Mouse (Mus musculus): ENCODE data around the gene Trim28. TPM values are rescaled to one million over a fixed set of nuclear protein-coding genes. Genes with fewer than 3 reads are reported as not detected.

The Trim28 gene
- total and polyA plus RNA-seq, 2 experiments from 2014 or later = 69.9 to 309 TPM

DNA sequence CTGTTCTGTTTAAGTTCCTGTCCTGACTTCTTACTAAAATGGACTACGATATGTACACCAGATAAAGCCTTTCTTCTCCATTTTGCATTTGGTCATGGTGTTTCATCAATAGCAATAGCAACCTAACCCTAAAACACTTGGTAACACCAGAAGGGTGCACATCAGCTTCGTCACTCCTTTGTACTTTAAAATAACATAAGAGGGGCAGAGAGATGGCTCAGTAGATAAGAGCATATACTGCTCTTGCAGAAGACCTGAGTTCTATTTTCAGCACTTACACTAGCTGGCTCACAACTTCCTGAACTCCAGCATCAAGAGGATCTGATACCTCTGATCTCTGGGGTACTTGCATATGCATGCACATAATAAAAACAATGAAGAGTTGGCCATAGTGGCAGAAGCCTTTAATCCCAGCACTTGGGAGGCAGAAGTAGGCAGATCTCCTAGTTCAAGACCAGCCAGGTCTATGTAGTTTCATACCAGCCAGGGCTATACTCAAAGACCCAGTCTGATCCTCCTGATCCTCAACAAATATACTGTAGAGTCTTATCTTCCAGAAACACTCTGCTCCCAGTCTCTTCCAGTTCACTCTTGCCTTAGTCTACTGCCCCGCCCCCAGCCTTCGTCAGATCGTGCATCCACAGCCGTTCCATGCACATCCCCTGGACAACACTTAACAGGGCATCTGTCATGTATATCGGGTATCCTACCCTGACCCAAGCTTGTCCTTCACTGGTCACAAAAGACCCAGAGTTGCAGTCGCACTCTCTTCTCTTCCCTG lies 11.3 kb upstream of the Trim28 start:
- no peak overlapping the region for H3K4me3 ChIP-seq (ENCODE audit: low read depth, low read length)
- H3K4me2 ChIP-seq (ENCODE audit: low read depth, low read length) = no peak overlapping the region
- WGBS = 73% methylated on average over 8 of the region's 8 CpGs
- ATAC-seq (ENCODE audit: insufficient read depth, low read depth) (no peak), DNase-seq (ENCODE audit: low spot score) (no peak)
- no peaks in the 10 kb centered on the region for H3K9me3 ChIP-seq (replicated peaks; ENCODE audit: control insufficient read depth, low read length)
- TF ChIP-seq EP300 (IDR thresholded peaks at IDR 0.05; ENCODE audit: low read depth) = no peak
- TF ChIP-seq CTCF (IDR thresholded peaks at IDR 0.05; ENCODE audit: low read depth) = no peak
- H3K27ac ChIP-seq (ENCODE audit: low read depth) = no peak overlapping the region
- H3K36me3 ChIP-seq (replicated peaks; ENCODE audit: control insufficient read depth, insufficient read depth, low read length) = no peaks in the 10 kb centered on the region
- no peaks in the 10 kb centered on the region for H3K4me1 ChIP-seq (ENCODE audit: control insufficient read depth, insufficient read depth)
- no peaks in the 10 kb centered on the region for H3K27me3 ChIP-seq (ENCODE audit: control insufficient read depth, insufficient read depth, low read length)
- no peak overlapping the region for H3K9ac ChIP-seq (replicated peaks; ENCODE audit: low read depth, low read length)

DNA sequence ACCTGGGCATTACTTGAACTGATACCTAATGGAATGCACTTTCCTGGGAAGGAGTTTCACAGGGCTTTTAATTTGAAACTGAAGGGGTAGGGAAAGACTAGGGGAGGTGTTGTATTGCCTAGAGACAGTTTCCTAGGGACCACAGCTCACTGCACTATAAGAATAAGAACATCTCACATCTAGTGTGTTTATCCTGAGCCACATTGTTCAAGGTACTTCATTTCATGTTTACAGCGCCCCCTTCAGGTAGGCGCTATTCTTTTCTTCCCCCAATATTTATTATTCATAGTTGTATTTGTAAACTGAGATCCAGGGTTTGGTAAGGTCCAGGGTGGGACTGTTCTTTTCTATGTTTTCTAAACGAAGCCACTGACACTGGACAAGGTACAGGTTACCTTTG lies 6.7 kb upstream of the Trim28 start:
- Histone ChIP-seq H3K9ac (replicated peaks; ENCODE audit: low read depth, low read length) (no peak overlapping the region), H3K4me2 (ENCODE audit: low read depth, low read length) (no peak overlapping the region), H3K9me3 (replicated peaks; ENCODE audit: control insufficient read depth, low read length) (no peaks in the 10 kb centered on the region), H3K27me3 (ENCODE audit: control insufficient read depth, insufficient read depth, low read length) (no peaks in the 10 kb centered on the region), H3K4me3 (ENCODE audit: low read depth, low read length) (no peak overlapping the region), H3K36me3 (replicated peaks; ENCODE audit: control insufficient read depth, insufficient read depth, low read length) (no peaks in the 10 kb centered on the region), H3K4me1 (ENCODE audit: control insufficient read depth, insufficient read depth) (no peaks in the 10 kb centered on the region), H3K27ac (ENCODE audit: low read depth) (no peak overlapping the region)
- no peak for TF ChIP-seq EP300 (IDR thresholded peaks at IDR 0.05; ENCODE audit: low read depth)
- TF ChIP-seq CTCF (IDR thresholded peaks at IDR 0.05; ENCODE audit: low read depth) = peak; percentile 34
- DNase-seq (ENCODE audit: low spot score) = no peak
- WGBS = 5% methylated on average over 3 of the region's 3 CpGs
- no peak for ATAC-seq (ENCODE audit: insufficient read depth, low read depth)

DNA sequence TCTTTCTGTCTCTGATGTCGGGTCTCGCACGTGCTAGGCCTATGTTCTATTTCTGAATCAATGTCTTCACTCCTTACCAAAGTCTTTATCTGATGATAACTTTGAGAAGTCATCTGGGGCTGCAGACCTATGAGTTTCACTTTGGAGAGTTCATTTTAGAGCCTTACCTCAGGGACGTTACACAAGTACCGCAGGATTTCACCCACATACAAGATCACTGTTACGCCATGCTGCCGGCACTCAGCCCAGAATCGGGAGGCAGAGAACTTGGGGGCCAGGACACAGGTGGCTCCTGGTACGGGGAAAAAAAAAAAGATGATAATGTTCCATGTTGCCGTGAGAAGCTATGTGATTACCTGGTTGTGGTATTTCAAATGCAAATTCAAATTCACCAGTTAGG lies 5.8 kb upstream of the Trim28 start:
- DNase-seq (ENCODE audit: low spot score) (no peak), ATAC-seq (ENCODE audit: insufficient read depth, low read depth) (no peak)
- no peaks in the 10 kb centered on the region for H3K4me1 ChIP-seq (ENCODE audit: control insufficient read depth, insufficient read depth)
- no peak overlapping the region for H3K4me2 ChIP-seq (ENCODE audit: low read depth, low read length)
- no peaks in the 10 kb centered on the region for H3K9me3 ChIP-seq (replicated peaks; ENCODE audit: control insufficient read depth, low read length)
- H3K36me3 ChIP-seq (replicated peaks; ENCODE audit: control insufficient read depth, insufficient read depth, low read length) = no peaks in the 10 kb centered on the region
- no peak overlapping the region for H3K4me3 ChIP-seq (ENCODE audit: low read depth, low read length)
- H3K9ac ChIP-seq (replicated peaks; ENCODE audit: low read depth, low read length) = no peak overlapping the region
- TF ChIP-seq EP300 (IDR thresholded peaks at IDR 0.05; ENCODE audit: low read depth) = no peak
- no peak for TF ChIP-seq CTCF (IDR thresholded peaks at IDR 0.05; ENCODE audit: low read depth)
- H3K27me3 ChIP-seq (ENCODE audit: control insufficient read depth, insufficient read depth, low read length) = no peaks in the 10 kb centered on the region
- no peak overlapping the region for H3K27ac ChIP-seq (ENCODE audit: low read depth)
- 75% methylated on average over 10 of the region's 10 CpGs for WGBS

DNA sequence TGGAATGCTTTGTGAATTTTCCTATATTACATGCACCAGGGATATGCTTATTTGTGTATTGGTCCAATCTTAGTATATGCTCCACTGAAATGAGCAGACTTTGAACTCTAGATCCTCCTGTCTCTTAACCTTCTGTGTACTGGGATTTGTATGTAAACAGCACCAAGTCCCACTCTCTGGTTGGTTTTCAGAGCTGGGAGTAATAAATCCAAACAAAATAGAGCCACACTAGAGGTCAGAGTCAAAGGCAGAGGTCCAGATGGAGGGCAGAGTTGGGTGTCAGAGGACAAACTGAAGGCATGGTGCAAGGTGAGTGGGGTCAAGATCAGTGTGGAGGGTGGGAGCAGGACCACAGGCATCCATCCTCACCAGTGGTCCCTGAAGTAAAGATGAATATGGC lies 3.1 kb upstream of the Trim28 start:
- Histone ChIP-seq H3K36me3 (replicated peaks; ENCODE audit: control insufficient read depth, insufficient read depth, low read length) (no peaks in the 10 kb centered on the region), H3K27me3 (ENCODE audit: control insufficient read depth, insufficient read depth, low read length) (no peaks in the 10 kb centered on the region), H3K9me3 (replicated peaks; ENCODE audit: control insufficient read depth, low read length) (no peaks in the 10 kb centered on the region), H3K4me2 (ENCODE audit: low read depth, low read length) (no peak overlapping the region), H3K27ac (ENCODE audit: low read depth) (no peak overlapping the region), H3K9ac (replicated peaks; ENCODE audit: low read depth, low read length) (no peak overlapping the region), H3K4me3 (ENCODE audit: low read depth, low read length) (no peak overlapping the region), H3K4me1 (ENCODE audit: control insufficient read depth, insufficient read depth) (no peaks in the 10 kb centered on the region)
- no peak for TF ChIP-seq CTCF (IDR thresholded peaks at IDR 0.05; ENCODE audit: low read depth)
- TF ChIP-seq EP300 (IDR thresholded peaks at IDR 0.05; ENCODE audit: low read depth) = no peak
- no peak for DNase-seq (ENCODE audit: low spot score)
- no peak for ATAC-seq (ENCODE audit: insufficient read depth, low read depth)

DNA sequence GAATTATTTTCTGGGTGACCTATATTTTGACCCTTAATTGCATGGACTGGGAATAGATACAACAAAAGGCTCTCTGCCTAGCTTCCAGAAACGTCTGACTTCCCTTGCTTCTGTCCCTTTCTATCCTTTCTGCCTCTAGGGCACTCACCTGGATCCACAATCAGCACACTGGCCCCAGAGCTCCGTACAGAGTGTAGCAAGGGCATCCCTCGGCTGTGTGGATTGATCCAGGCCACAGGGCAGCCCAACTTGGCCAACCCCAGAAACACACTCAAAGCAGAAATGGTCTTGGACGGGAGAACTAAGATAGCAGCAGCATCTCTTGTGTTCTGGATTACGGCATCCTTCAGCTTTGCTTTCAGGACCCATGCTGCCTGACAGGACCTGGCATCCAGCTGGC lies 1.7 kb upstream of the Trim28 start:
- H3K27me3 ChIP-seq (ENCODE audit: control insufficient read depth, insufficient read depth, low read length) = no peaks in the 10 kb centered on the region
- H3K4me1 ChIP-seq (ENCODE audit: control insufficient read depth, insufficient read depth) = no peaks in the 10 kb centered on the region
- no peak overlapping the region for H3K9ac ChIP-seq (replicated peaks; ENCODE audit: low read depth, low read length)
- H3K4me3 ChIP-seq (ENCODE audit: low read depth, low read length) = no peak overlapping the region
- H3K9me3 ChIP-seq (replicated peaks; ENCODE audit: control insufficient read depth, low read length) = no peaks in the 10 kb centered on the region
- 54% methylated on average over 5 of the region's 5 CpGs for WGBS
- no peak overlapping the region for H3K27ac ChIP-seq (ENCODE audit: low read depth)
- no peaks in the 10 kb centered on the region for H3K36me3 ChIP-seq (replicated peaks; ENCODE audit: control insufficient read depth, insufficient read depth, low read length)
- no peak for DNase-seq (ENCODE audit: low spot score)
- no peak for TF ChIP-seq CTCF (IDR thresholded peaks at IDR 0.05; ENCODE audit: low read depth)
- no peak for TF ChIP-seq EP300 (IDR thresholded peaks at IDR 0.05; ENCODE audit: low read depth)
- H3K4me2 ChIP-seq (ENCODE audit: low read depth, low read length) = no peak overlapping the region
- ATAC-seq (ENCODE audit: insufficient read depth, low read depth) = no peak

DNA sequence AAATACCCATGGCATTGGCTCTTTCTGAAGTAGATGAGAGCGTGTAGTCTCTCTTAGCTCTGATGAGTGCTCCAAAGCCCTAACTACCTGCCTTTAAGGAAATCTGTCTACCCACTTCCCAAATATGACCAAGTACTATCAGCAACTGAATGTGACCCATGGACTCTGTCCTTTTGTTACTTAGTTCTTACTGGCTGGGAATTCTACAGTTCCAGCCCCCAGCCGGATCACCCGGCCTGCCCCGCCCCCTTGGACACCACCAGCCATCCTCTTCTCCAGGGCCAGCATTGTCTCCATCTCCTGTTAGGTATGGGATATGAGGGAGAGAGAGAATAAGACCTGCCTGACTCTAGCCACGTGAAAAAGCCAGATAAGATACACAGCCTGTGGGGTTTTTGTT lies 861 bp upstream of the Trim28 start, which contains the start of gene Slc27a5:
TSS of gene Slc27a5 (minus strand) at position 140 of the 400 bp plus-strand sequence.
- H3K9ac ChIP-seq (replicated peaks; ENCODE audit: low read depth, low read length) = no peak within 1 kb of the TSS
- H3K36me3 ChIP-seq (replicated peaks; ENCODE audit: control insufficient read depth, insufficient read depth, low read length) = no peaks in the 10 kb centered on the region
- DNase-seq (ENCODE audit: low spot score) = no peak
- H3K4me2 ChIP-seq (ENCODE audit: low read depth, low read length) = no peak within 1 kb of the TSS
- H3K9me3 ChIP-seq (replicated peaks; ENCODE audit: control insufficient read depth, low read length) = no peaks in the 10 kb centered on the region
- TF ChIP-seq EP300 (IDR thresholded peaks at IDR 0.05; ENCODE audit: low read depth) (no peak), CTCF (IDR thresholded peaks at IDR 0.05; ENCODE audit: low read depth) (no peak)
- H3K27ac ChIP-seq (ENCODE audit: low read depth) = no peak within 1 kb of the TSS
- no peak for ATAC-seq (ENCODE audit: insufficient read depth, low read depth)
- no peaks in the 10 kb centered on the region for H3K27me3 ChIP-seq (ENCODE audit: control insufficient read depth, insufficient read depth, low read length)
- 57% methylated on average over 5 of the region's 5 CpGs for WGBS
- no peaks in the 10 kb centered on the region for H3K4me1 ChIP-seq (ENCODE audit: control insufficient read depth, insufficient read depth)
- H3K4me3 ChIP-seq (ENCODE audit: low read depth, low read length) = no peak within 1 kb of the TSS
